Mouse (Mus musculus): Measurements from ENCODE around the gene Misp. TPM values are rescaled to one million over a fixed set of nuclear protein-coding genes. Genes with fewer than 3 reads are reported as not detected.

Gene Misp
- polyA plus RNA-seq, 1 experiment from 2014 or later, result 0.69 TPM

GRCm38 (mm10) chr10:79840091-79840490 lies 19.3 kb downstream of the Misp start:
- DNase-seq (ENCODE audit: low spot score), result no peak
- Histone ChIP-seq H3K4me3 (ENCODE audit: low read depth, low read length) (no peak overlapping the region), H3K9ac (ENCODE audit: low read depth, low read length) (no peak overlapping the region), H3K27me3 (ENCODE audit: control insufficient read depth, insufficient read depth, low read length) (no peaks in the 10 kb centered on the region), H3K36me3 (ENCODE audit: control insufficient read depth, insufficient read depth, low read length) (no peaks in the 10 kb centered on the region), H3K4me1 (replicated peaks; ENCODE audit: control insufficient read depth, insufficient read depth, low read length) (no peaks in the 10 kb centered on the region), H3K4me2 (replicated peaks; ENCODE audit: low read depth, low read length) (no peak overlapping the region), H3K27ac (ENCODE audit: low read depth, low read length) (no peak overlapping the region), H3K9me3 (ENCODE audit: control insufficient read depth, low read length) (no peaks in the 10 kb centered on the region)
- ATAC-seq (ENCODE audit: low FRiP score), result no peak
- WGBS, result 84% methylated on average over 3 of the region's 3 CpGs

DNA sequence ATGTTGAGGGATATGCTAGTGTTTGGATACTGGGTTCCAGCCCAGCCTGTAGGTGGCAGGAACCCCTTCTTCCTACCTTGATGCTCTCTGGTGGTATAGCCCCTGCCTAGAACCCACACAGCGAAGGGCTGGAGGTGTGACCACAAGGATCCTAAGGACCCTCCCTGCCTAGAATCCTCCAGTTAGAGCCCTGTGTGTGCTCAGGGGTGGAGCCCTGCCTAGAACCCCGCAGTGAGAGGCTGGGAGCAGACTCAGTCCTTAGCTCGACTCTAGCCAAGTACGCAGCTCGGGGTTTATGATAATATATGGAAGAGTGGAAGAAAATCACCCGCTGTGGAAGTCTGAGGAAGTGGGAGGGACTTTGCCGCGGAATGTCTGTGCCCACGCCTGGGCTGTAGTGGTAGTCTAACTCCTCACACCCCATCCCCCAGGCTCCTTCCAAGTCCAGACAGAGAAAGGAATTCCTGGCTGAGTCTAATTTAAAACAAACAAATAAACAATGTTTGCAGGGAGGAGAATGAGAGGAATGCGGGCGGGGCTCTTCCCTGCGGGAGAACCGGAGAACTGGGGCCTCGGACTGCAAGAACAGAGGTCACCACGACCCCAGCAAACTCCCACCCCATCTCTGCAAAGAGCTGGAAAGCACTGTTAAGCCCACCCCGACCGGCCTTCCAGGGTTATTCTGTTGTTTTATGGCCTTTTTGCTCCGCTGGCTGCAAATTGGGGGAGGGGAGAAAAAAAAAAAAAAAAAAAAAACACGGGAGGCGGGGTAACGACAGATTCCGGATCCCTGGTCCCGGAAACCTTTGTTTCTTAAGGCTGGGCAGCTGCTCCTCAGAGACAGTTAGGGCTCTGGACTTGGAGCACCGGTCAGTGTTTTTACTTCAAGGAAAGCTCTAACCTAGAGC lies 20.1 kb downstream of the Misp start:
- H3K4me3 ChIP-seq (ENCODE audit: low read depth, low read length), result peak overlapping the region; percentile 11
- peak; percentile 76 for ATAC-seq (ENCODE audit: low FRiP score)
- DNase-seq (ENCODE audit: low spot score), result peak; percentile 70
- peak overlapping the region; percentile 50 for H3K4me2 ChIP-seq (replicated peaks; ENCODE audit: low read depth, low read length)
- no peaks in the 10 kb centered on the region for H3K36me3 ChIP-seq (ENCODE audit: control insufficient read depth, insufficient read depth, low read length)
- H3K4me1 ChIP-seq (replicated peaks; ENCODE audit: control insufficient read depth, insufficient read depth, low read length), result no peaks in the 10 kb centered on the region
- H3K27me3 ChIP-seq (ENCODE audit: control insufficient read depth, insufficient read depth, low read length), result no peaks in the 10 kb centered on the region
- H3K9me3 ChIP-seq (ENCODE audit: control insufficient read depth, low read length), result no peaks in the 10 kb centered on the region
- H3K27ac ChIP-seq (ENCODE audit: low read depth, low read length), result peak overlapping the region; percentile 47
- WGBS, result under 1% methylated on average over 23 of the region's 24 CpGs
- H3K9ac ChIP-seq (ENCODE audit: low read depth, low read length), result peak overlapping the region; percentile 32

DNA sequence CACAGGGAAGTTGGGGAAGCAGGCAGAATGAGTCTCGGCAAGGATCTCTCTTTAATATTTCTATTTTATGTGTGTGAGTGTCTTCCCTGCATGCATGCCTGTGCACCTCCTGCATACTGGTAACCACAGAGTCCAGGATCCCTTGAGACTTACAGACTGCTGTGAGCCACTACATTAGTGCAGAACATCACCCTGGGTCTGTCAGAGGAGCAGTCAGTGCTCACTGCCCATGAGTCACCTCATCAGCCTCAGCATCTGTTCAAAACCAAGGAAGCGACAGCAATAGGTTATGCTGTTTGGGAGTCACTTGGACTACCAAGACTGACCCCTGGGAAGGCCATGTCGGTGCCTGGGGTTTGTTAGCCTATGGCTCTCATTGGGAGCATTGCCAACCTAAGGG lies 21.5 kb downstream of the Misp start:
- WGBS, result 67% methylated on average over 3 of the region's 3 CpGs
- H3K27ac ChIP-seq (ENCODE audit: low read depth, low read length), result 0 out of 2 replicates have a peak overlapping the region, but pooled peaks have one; percentile 19

DNA sequence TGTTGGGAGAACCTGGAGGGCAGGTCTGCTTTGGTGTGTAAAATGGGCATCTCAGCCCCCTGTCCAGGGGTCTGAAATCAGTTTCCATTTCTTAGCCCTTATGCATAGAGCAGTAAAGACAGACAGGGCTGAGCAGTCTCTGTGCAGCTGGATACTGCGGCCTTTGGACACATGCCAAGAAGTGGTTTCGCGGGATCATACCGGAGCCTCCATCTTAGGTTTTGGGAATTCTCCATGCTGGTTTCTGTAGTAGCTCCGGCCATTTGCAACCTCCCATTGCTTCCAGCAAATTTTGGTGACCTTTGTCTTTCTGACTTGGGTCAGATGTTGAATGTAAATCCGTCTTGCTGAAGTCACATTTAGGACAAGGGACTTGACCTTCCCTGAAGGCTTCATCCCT lies 22.7 kb downstream of the Misp start:
- no peaks in the 10 kb centered on the region for H3K36me3 ChIP-seq (ENCODE audit: control insufficient read depth, insufficient read depth, low read length)
- H3K4me1 ChIP-seq (replicated peaks; ENCODE audit: control insufficient read depth, insufficient read depth, low read length), result no peaks in the 10 kb centered on the region
- H3K27ac ChIP-seq (ENCODE audit: low read depth, low read length), result no peak overlapping the region
- DNase-seq (ENCODE audit: low spot score), result no peak
- H3K9me3 ChIP-seq (ENCODE audit: control insufficient read depth, low read length), result no peaks in the 10 kb centered on the region
- 81% methylated on average over 6 of the region's 6 CpGs for WGBS
- no peak overlapping the region for H3K4me2 ChIP-seq (replicated peaks; ENCODE audit: low read depth, low read length)
- H3K4me3 ChIP-seq (ENCODE audit: low read depth, low read length), result no peak overlapping the region
- H3K27me3 ChIP-seq (ENCODE audit: control insufficient read depth, insufficient read depth, low read length), result no peaks in the 10 kb centered on the region
- no peak for ATAC-seq (ENCODE audit: low FRiP score)
- no peak overlapping the region for H3K9ac ChIP-seq (ENCODE audit: low read depth, low read length)

More for the DNA sequence above, 21.5 kb downstream of the Misp start:
- Histone ChIP-seq H3K27me3 (ENCODE audit: control insufficient read depth, insufficient read depth, low read length) (no peaks in the 10 kb centered on the region), H3K4me2 (replicated peaks; ENCODE audit: low read depth, low read length) (no peak overlapping the region), H3K9me3 (ENCODE audit: control insufficient read depth, low read length) (no peaks in the 10 kb centered on the region), H3K36me3 (ENCODE audit: control insufficient read depth, insufficient read depth, low read length) (no peaks in the 10 kb centered on the region), H3K4me1 (replicated peaks; ENCODE audit: control insufficient read depth, insufficient read depth, low read length) (no peaks in the 10 kb centered on the region), H3K4me3 (ENCODE audit: low read depth, low read length) (no peak overlapping the region), H3K9ac (ENCODE audit: low read depth, low read length) (no peak overlapping the region)
- DNase-seq (ENCODE audit: low spot score) (no peak), ATAC-seq (ENCODE audit: low FRiP score) (no peak)

GRCm38 (mm10) chr10:79846553-79846952 lies 25.8 kb downstream of the Misp start:
- no peak for DNase-seq (ENCODE audit: low spot score)
- no peak overlapping the region for H3K4me3 ChIP-seq (ENCODE audit: low read depth, low read length)
- H3K4me2 ChIP-seq (replicated peaks; ENCODE audit: low read depth, low read length), result no peak overlapping the region
- no peaks in the 10 kb centered on the region for H3K36me3 ChIP-seq (ENCODE audit: control insufficient read depth, insufficient read depth, low read length)
- no peak overlapping the region for H3K27ac ChIP-seq (ENCODE audit: low read depth, low read length)
- H3K27me3 ChIP-seq (ENCODE audit: control insufficient read depth, insufficient read depth, low read length), result no peaks in the 10 kb centered on the region
- ATAC-seq (ENCODE audit: low FRiP score), result no peak
- peaks cover 1% of the 10 kb centered on the region; the same call in 1 of the 2 replicates for H3K4me1 ChIP-seq (replicated peaks; ENCODE audit: control insufficient read depth, insufficient read depth, low read length)
- 63% methylated on average over 5 of the region's 5 CpGs for WGBS
- H3K9ac ChIP-seq (ENCODE audit: low read depth, low read length), result no peak overlapping the region
- H3K9me3 ChIP-seq (ENCODE audit: control insufficient read depth, low read length), result no peaks in the 10 kb centered on the region

GRCm38 (mm10) chr10:79849941-79850628 lies 29.3 kb downstream of the Misp start:
- H3K4me3 ChIP-seq (ENCODE audit: low read depth, low read length), result no peak overlapping the region
- H3K27me3 ChIP-seq (ENCODE audit: control insufficient read depth, insufficient read depth, low read length), result no peaks in the 10 kb centered on the region
- DNase-seq (ENCODE audit: low spot score) (no peak), ATAC-seq (ENCODE audit: low FRiP score) (no peak)
- no peak overlapping the region for H3K4me2 ChIP-seq (replicated peaks; ENCODE audit: low read depth, low read length)
- H3K9ac ChIP-seq (ENCODE audit: low read depth, low read length), result no peak overlapping the region
- no peak overlapping the region for H3K27ac ChIP-seq (ENCODE audit: low read depth, low read length)
- H3K4me1 ChIP-seq (replicated peaks; ENCODE audit: control insufficient read depth, insufficient read depth, low read length), result peaks cover 14% of the 10 kb centered on the region
- H3K36me3 ChIP-seq (ENCODE audit: control insufficient read depth, insufficient read depth, low read length), result no peaks in the 10 kb centered on the region
- no peaks in the 10 kb centered on the region for H3K9me3 ChIP-seq (ENCODE audit: control insufficient read depth, low read length)
- 85% methylated on average over 8 of the region's 8 CpGs for WGBS

GRCm38 (mm10) chr10:79851653-79852052 lies 30.9 kb downstream of the Misp start:
- no peaks in the 10 kb centered on the region for H3K27me3 ChIP-seq (ENCODE audit: control insufficient read depth, insufficient read depth, low read length)
- DNase-seq (ENCODE audit: low spot score) (no peak), ATAC-seq (ENCODE audit: low FRiP score) (no peak)
- H3K27ac ChIP-seq (ENCODE audit: low read depth, low read length), result peak overlapping the region; percentile 100
- no peaks in the 10 kb centered on the region for H3K36me3 ChIP-seq (ENCODE audit: control insufficient read depth, insufficient read depth, low read length)
- H3K9me3 ChIP-seq (ENCODE audit: control insufficient read depth, low read length), result no peaks in the 10 kb centered on the region
- no peak overlapping the region for H3K4me2 ChIP-seq (replicated peaks; ENCODE audit: low read depth, low read length)
- peak overlapping the region; percentile 10; the same call in 1 of the 2 replicates for H3K4me3 ChIP-seq (ENCODE audit: low read depth, low read length)
- WGBS, result 84% methylated on average over 3 of the region's 3 CpGs
- no peak overlapping the region for H3K9ac ChIP-seq (ENCODE audit: low read depth, low read length)
- peaks cover 22% of the 10 kb centered on the region for H3K4me1 ChIP-seq (replicated peaks; ENCODE audit: control insufficient read depth, insufficient read depth, low read length)

GRCm38 (mm10) chr10:79852107-79852789 lies 31.5 kb downstream of the Misp start:
- whole genome bisulfite sequencing, result 65% methylated on average over 9 of the region's 9 CpGs
- Histone ChIP-seq H3K27ac (ENCODE audit: low read depth, low read length) (peak overlapping the region; percentile 100), H3K27me3 (ENCODE audit: control insufficient read depth, insufficient read depth, low read length) (no peaks in the 10 kb centered on the region), H3K36me3 (ENCODE audit: control insufficient read depth, insufficient read depth, low read length) (0 out of 2 replicates have a peak, but pooled peaks cover 2% of the 10 kb centered on the region), H3K9ac (ENCODE audit: low read depth, low read length) (peak overlapping the region; percentile 89), H3K9me3 (ENCODE audit: control insufficient read depth, low read length) (no peaks in the 10 kb centered on the region), H3K4me2 (replicated peaks; ENCODE audit: low read depth, low read length) (peak overlapping the region; percentile 67), H3K4me1 (replicated peaks; ENCODE audit: control insufficient read depth, insufficient read depth, low read length) (peaks cover 26% of the 10 kb centered on the region), H3K4me3 (ENCODE audit: low read depth, low read length) (peak overlapping the region; percentile 100)
- no peak for ATAC-seq (ENCODE audit: low FRiP score)
- DNase-seq (ENCODE audit: low spot score), result no peak

All from hindbrain, embryonic 11.5 days (tissue).